Mouse (Mus musculus) urinary bladder, postnatal 10 days (tissue): ENCODE results near the gene Ceacam9.
"Not testable (repeated sequence)": the region's sequence is repeated elsewhere in the genome, so short reads cannot be mapped to it uniquely, and the experiment has no call there.

Experiments
- DNase-seq: peaks from one replicate; pipeline ENCODE4 v3.0.0; 2022; ENCODE audit warnings: low spot score

Ceacam9 gene

DNA sequence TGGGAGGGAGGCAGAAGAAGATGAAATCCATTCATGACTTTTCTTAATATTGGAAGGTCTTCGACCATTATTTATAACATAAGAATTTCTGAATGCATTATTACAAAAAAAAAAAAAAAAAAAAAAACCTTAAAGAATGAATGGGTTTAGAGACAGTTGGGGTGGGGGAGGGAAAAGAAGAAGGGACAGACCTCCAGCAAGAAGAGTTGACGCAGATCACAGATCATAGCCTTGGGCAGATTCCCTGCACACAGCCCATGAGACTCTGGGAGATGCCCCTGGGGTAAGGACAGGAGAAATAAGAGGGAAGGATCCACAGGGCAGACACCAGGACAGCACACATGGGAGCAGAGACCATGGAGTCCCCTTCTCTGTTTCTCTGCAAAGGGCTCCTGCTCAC, at the start of gene Ceacam9:
Gene Ceacam9, plus strand, starts transcription at position 301 of the 400 bp plus-strand sequence.
- DNase-seq, result no peak

DNA sequence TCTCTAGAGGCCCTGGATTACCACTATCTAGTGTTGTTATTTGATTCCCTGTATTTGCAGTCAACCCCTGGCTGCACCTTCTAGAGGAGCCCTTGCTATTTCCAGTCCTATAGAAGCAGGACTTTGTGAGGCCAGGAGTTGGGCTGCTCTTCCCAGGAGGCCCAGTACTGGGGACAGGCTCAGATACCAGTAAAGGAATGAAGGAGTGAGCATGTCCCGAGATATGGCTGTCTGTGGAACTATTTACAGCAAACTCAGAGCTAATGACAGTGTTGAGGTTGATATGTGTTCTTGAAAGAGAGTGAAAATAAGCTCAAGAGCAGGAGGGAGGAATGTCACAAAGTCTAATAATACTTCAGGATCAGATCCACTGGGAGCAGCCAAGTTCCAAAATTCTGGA, 47.9 kb upstream of the Ceacam9 start:
- no peak for DNase-seq

DNA sequence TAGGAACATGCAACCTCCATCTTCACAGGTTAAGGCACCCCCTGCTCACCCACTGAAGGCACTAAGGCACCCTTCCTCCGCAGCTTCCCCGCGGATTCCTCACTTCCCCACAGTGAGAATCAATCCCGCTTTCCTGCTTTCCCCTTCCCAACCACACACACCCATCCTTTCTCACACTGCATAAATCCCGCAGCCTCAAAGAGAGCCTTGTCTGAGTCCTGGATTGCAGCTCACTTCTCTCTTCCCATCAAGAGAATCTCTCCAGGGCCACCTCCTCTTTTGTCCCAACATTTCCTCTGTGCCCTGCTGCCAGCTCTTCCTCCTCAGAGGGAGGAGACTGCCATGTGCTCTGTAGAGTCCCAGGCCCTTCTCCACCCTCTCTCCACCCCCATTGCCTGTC, 47.0 kb upstream of the Ceacam9 start:
- DNase-seq, result not testable (repeated sequence)

DNA sequence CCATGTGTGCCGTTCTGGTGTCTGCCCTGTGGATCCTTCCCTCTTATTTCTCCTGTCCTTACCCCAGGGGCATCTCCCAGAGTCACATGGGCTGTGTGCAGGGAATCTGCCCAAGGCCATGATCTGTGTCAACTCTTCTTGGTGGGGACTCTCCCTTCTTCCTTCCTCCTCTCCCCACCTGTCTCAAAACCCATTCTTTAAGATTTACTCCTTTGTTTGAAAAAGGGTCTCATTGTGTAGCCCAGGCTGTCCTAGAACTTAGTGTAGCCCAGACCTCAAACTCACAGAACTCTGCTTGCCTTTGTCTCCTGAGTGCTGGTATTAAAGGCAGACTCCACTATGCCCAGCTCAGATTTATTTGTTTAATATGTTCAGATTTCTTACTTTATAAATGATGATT, 46.1 kb upstream of the Ceacam9 start, which contains the start of gene Ceacam15:
Gene Ceacam15, minus strand, starts transcription at position 101 of the 400 bp plus-strand sequence.
- DNase-seq, result no peak

DNA sequence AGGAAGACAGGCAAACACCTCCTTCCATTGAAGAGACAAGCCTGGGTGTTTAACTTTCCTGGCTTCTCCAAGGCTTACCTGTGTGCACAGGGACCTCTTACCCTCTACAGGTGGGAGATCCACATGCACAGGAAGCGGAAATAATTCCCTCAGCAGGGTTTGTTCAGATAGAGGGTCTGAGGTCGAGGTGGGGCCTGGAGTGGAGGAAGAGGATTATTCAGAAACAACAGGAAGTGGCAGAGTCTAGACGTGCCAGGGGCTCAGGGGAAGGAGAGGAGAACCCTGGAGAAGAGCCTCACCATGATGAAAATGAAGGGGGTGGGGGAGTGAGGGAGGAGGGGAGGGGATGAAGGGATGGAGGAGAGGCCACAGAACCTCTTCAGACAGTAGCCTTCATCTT, 41.5 kb upstream of the Ceacam9 start:
- not testable (repeated sequence) for DNase-seq

DNA sequence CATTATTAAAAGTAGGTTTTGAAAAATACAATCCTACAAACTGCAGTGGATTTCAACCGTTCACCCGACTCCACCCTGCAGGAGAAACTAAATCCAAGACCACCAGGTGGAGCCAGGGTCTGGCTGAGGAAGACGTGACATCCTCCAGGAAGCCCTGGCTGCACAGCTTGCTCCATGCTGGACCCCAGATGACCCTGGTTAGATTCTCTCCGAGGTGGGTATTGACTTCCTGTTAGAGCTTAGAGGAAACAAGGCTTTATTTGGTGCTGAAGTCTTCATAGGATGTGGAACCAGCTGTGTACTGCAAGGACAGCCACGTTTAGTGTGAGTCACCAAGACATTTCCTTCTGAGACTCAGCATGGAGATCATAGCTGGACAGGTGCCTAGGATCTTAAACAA, 32.5 kb upstream of the Ceacam9 start:
- DNase-seq, result no peak

DNA sequence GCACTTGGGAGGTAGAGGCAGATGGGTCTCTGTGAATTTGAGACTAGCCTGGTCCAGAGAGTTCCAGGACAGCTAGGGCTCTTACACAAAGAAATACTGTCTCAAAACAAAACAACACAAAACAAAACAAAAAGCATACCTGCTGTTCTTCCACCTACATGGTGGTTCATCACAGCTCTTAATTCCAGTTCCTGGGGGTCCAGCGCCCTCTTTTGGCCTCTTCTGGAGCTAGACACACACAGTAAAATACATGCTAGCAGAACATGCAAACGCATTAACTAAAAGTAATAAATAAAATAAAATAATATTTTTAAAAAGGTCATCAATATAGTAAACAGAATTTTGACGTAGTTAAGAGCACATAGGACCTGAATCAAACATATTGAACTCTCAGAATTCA, 26.7 kb upstream of the Ceacam9 start:
- DNase-seq, result no peak

DNA sequence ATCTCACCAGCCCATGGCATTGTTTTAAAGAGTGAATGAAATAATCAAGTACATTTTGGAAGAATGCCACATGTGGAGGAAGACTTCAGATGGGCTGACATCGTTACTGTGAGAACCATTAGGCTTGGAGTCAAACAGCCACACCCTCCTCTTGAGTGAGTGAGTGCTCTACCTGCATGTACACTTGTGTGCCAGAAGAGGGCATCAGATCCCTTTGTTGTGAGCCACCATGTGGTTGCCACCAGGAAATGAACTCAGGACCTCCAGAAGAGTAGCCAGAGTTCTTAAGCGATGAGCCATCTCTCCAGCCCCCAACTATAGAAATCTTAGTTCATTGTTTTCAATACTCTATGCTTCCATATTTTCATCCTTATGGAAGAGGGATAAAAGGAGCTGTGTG, 22.7 kb upstream of the Ceacam9 start:
- DNase-seq, result no peak

DNA sequence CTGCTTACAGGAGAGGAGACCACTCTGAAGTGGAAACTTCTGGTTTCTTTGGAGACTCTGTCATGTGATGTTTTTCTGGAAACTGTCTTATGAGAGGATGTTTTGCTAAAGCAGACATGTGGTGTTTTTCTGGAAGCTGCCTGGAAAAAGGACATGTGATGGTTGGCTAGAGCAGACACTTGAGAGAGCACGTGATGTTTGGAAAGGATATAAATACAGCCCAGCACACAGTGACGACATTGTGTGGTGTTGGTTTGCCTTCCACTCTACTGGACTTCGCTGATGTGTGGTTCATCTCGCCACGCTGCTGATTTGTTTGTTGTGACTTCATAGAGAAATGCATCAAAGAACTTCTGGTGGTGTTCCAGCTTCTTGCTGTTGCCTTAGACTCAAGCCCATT, 21.1 kb upstream of the Ceacam9 start:
- no peak for DNase-seq

DNA sequence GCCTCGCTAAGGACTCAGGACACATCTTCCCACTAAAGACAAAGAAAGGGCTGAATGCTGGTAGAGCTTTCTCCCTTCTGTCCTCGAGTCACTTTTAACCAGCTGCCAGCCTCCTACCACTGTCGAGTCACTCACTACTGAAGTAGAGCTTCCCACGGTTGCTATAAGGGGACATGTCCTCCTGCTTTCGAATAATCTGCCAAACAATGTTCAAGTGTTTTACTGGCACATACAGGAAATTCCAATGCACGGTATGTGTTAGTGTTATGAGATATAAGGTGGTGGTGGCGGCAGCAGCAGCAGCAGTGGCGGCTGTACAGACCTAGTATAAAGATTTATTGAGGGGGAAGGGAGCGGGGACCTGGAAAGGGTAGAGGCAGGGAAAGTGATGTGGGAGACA, 15.3 kb upstream of the Ceacam9 start:
- no peak for DNase-seq

DNA sequence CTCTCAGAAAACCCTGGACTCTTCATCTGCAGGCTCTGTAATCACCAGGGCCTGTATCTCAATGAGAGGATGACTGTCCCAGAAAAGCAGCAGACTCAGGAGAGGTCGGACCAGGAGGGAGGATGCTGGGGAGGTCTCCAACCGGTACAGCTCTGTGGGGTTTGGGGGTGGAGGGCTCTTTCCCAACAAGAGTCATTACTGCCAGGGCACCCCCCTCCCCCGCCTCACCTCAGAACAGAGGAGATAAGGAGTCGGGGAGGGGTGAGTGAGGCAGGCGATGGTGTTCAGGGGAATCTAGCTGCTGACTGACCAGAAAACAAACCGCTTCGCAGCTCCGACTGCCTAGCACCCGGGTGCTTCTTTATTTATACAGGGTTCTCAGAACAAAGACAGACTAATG, 13.5 kb upstream of the Ceacam9 start:
- DNase-seq, result no peak

DNA sequence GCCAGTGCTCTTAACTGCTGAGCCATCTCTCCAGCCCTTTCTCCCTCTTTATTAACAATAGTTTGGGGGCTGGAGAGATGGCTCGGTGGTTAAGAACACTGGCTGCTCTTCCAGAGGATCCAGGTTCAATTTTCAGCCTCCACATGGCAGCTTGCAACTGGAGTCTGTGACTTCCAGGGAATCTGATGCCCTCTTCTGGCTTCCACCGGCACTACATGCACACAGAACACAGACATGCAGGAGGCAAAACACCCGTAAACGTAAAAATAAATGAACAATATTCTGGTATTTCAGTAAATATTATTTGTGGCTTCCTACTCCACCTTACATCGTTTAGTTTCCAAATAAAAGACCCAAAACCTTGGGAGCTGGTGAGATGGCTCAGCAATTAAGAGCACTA, 11.1 kb upstream of the Ceacam9 start:
- no peak for DNase-seq

DNA sequence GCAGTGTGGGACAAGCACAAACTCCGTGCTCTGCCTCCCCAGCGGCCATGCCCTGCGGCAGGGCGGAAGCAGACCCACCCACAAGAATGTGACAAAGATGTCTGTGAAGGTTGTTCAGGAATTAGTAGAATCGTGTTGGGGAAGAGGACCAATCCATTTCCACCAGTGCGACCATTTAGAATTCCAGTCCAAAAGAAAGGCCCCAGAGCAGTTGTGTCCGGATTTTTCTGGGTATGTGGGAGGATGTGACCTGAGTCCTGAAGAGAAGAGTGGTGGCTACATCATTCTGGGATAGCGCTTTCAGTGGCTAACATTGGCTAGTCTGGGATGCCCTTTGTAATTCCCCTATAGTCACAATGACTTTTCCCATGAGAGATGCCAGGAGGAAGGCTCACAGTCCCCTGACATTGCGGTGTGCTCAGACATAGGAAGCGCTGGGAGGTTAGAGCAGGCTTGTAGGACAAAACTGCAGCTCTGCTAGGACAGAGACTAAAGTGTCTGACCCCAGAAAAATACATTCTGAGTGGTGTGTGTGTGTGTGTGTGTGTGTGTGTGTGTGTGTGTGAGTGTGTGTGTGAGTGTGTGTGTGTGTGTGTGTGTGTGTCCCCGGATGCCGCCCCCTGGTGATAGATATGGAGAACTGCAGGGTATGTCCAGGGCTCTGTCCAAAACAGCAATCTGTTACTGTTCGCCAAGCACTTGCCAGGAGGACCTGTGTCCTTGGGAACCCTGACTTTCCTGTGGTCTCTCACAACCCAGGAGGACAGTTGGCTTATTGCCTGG, 8.9 kb upstream of the Ceacam9 start:
- DNase-seq, result no peak

DNA sequence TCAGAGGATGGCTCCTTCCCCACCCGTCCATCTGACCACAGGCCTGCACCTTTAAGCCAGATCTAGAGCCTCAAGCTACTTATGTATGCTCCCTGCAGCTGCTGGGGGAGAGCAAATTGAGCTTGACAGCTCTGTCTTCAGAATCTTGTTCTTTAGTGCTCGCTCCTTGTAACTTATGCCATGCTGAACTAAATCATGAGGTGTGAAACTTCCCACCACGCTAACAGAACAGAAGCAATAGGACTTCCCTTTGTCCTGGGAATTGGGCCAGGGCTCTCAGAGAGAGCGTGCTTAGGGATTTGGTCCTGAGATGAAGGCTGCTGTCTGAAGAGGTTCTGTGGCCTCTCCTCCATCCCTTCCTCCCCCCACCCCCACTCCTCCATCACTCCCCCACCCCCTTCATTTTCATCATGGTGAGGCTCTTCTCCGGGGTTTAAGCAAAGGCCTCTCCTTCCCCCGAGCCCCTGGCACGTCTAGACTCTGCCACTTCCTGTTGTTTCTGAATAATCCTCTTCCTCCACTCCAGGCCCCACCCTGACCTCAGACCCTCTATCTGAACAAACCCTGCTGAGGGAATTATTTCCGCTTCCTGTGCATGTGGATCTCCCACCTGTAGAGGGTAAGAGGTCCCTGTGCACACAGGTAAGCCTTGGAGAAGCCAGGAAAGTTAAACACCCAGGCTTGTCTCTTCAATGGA, 5.1 kb upstream of the Ceacam9 start:
- DNase-seq, result not testable (repeated sequence)

DNA sequence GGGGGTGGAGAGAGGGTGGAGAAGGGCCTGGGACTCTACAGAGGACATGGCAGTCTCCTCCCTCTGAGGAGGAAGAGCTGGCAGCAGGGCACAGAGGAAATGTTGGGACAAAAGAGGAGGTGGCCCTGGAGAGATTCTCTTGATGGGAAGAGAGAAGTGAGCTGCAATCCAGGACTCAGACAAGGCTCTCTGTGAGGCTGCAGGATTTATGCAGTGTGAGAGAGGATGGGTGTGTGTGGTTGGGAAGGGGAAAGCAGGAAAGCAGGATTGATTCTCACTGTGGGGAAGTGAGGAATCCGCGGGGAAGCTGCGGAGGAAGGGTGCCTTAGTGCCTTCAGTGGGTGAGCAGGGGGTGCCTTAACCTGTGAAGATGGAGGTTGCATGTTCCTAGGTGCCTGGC, 761 bp downstream of the Ceacam9 start:
- DNase-seq, result not testable (repeated sequence)

DNA sequence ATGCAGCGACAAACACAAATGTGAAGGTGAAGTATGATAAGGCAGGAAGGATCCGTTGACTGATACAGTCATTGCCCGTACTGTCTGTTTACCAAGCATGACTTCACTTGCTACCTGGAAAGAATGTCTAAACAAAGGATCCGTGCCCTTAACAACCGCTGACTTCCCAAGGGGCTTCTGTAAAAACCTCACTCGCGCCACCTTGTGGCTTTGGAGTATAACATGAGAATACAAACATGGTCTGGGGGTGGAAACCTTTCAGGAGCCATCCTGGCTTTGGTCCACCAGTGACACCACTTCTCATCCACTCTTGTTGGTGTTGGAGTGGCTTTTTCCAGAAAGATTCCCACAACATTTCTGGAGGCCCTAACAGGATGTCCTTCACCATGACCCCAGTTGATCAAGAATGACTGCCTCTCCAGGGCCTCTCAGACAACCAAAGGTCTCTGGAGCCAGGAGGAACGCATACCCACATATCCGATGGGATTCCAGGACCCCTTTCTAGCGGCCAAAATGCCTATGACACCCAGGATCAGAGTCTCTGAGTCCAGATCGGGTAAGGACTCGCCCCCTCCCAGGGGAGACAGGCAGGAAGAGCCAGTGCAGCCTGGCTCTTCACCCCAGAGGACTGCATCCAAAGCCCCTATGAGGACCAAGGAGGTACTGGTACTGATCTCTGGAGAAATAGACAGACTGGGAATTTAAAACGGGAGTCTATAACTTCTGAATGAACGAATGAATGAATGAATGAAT, 7.0 kb downstream of the Ceacam9 start:
- no peak for DNase-seq

DNA sequence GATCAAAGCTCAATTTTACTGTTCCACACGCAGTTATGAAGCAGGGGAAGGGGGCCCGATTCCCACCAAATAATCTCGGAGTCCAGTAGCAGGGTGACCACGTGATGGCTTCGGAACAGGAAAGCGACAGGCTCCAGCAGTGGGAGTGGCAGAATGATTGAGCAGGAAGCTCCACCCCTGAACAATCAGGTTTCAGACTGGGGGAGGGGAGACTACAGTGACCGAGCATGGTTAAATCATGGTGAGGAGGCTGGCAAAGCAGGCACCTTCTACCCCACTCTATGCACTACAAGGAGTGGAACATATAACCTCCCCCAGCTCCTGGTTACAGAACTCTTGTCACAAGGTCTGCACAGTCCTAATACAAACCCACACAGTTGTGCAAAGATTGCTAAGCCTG, 7.8 kb downstream of the Ceacam9 start:
- not testable (repeated sequence) for DNase-seq

DNA sequence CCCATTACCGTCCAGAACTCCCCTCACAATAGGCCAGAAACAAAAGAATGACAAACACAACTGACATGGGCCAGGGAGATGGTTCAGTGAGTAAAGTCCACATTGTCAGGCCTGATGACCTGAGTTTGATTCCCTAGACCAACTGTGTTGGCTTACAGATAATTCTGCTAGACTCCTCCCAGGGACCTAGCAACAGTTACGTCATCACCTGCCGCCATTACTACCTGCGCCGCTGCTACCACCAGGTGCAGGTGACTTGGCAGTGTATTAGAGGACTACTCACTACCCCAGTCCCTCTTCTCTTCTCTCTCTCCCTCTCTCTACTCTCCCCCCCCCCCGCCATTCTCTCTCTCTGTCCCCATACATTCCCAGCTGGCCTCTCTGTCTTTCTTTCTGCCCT, 9.1 kb downstream of the Ceacam9 start:
- DNase-seq, result no peak

DNA sequence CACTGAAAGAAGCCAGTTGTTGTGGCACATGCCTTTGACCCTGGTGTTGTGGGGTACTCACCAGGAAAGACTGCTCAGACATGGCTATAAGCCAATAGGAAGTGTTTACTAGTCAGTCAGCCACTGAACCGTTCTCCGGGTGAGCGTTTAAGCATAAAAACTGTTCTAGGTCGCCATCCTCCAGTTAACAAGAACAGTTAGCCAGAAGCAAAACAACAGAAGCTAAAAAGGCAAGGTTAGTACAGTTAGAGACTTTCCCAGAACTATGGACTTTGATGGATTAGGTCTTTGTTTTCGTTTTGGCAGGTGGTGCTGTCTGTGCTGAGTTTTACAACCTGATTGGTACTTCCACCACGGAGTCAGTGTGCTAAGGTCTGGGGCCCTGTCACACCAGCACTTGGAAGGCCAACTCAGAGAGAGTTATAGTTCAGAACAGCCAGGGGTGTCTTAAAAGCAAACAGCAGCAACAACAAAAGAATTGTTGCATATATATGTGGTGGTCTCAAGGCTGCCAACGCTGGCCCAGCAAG, 10.2 kb downstream of the Ceacam9 start:
- no peak for DNase-seq

DNA sequence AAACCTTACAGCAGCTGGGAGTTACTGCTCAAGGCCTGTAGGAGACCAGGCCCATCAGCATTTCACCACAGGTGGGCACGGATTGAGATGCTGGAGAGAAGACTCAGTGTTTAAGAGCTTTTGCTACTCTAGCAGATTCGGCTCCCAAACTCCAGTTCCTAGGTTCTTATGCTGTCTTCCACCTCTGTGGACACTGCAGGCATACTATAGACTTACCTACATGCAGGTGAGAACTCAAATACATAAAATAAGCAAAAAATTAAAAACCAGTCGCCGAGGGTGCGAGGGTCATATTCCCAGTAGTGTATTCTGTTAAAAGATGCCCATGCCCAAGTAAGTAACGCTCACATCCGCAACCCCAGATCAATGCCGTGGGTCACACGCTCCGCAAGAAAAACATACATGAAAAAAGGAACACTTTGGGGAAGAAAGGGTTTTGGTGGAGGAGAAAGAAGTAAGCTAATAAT, 15.9 kb downstream of the Ceacam9 start:
- DNase-seq, result no peak

DNA sequence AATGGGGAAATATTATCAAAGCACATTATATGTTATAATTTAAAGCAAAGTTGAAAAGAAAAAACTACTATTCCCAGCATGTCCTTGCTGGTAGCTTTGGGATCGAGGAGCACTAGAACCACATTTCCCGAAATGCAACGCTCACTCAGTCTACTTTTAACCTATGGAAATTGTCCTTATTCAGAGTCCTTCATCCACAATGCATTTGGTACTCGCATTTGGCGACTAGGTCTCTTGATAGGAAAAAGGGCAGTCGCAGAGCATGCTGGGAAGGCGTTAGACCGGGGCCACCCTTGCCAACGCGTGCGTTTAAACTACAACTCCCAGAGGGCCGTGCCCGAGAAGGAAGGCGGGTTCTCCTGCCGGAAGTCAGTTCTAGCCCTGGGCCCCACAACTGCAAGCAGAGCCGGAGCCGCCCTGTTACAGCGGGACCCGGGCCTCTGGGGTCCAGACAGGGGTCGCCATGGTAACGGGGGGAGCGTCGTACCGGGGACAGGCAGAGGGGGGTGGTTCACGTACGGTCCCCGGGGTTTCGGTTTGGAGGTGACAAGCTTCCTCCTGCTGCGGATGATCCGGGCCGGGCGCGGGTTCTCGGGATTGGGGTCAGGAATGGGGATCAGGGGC, 16.5 kb downstream of the Ceacam9 start, which contains the start of gene Ap2s1:
Gene Ap2s1, plus strand, starts transcription at position 338 of the 624 bp plus-strand sequence.
- peak; percentile 84 for DNase-seq

DNA sequence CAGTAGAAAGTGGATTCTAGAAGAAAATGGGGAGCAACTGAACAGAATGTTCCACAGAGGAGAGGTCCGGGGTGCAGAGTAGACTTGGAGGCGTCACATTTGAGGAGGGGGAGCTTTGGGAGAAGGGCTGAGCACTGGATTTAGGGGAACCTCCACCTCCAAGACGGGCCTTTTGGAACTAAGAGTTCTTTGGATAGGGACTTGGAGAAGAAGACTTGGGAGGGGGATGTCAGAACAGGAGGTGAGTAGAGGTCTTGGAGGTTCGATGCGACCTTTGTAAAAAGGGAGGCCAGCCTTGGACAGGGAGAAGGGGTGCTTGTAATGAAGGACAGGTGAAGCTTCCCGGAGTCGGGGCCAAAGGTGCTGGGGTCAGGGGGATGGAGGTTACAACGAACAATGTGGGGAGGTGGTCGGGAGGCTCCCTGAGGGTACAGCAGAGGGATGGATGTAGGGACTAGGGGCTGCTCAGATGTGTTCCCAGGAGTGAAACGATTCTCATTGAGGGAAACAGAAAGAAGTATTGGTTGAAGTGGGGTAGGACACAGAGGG, 17.4 kb downstream of the Ceacam9 start:
- DNase-seq, result no peak
